Mouse (Mus musculus): ENCODE results near the gene Rcor2.

Gene Rcor2

GRCm38 (mm10) chr19:7265478-7266191 is 1.5 kb upstream of the Rcor2 start:
- peak; percentile 88 for DNase-seq

GRCm38 (mm10) chr19:7266421-7266831 is 699 bp upstream of the Rcor2 start:
- peak; percentile 48 for DNase-seq

DNA sequence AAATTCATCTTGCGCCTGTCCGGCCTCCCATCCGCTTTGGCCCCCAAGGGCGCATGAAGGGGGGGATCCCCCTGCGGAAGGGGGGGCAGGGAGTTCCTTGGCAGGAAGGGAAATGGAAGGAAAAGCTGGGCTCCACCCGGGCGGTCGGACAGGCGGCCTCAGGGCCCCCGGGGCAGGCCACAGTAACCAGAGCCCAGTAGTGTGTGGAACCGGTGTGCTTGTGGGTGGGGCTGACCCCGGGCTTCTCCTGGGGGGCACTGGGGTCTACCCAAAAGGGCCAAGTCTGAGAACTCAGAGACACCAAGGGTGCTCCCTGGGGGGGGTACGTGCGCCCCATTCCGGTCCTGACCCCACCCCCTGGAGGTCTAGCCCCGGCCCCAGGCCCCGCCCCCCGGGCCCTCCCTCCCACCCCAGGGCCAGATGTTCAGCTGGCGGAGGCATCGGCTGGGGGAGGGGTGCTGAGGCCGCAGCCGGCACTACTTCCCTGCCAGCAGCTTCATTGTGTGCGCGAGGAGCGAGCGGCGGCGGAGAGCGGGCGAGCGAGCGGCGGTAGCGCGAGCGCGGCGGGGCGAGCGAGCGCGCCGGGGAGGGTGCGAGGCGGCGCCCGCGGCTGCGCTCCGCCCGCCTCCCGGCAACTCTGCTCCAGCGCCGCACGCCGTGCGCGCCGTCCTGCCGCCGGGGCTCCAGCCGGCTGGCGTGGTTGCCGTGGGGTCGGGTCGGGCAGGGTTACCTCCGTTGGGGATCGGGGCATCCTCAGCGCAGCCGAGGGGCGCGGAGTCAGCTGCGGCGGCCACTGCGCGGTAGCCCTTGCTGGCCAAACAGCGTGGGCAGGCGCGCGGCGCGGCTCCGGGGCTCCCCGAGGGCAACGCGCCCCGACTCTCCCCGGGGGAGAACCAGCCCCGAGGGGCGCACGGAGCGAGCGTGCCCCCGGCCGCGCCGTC is 926 bp downstream of the Rcor2 start:
- DNase-seq, result peak; percentile 95

GRCm38 (mm10) chr19:7268722-7269090 is 1.6 kb downstream of the Rcor2 start:
- peak; percentile 90 for DNase-seq

GRCm38 (mm10) chr19:7269290-7270044 is 2.3 kb downstream of the Rcor2 start:
- DNase-seq, result peak; percentile 49

DNA sequence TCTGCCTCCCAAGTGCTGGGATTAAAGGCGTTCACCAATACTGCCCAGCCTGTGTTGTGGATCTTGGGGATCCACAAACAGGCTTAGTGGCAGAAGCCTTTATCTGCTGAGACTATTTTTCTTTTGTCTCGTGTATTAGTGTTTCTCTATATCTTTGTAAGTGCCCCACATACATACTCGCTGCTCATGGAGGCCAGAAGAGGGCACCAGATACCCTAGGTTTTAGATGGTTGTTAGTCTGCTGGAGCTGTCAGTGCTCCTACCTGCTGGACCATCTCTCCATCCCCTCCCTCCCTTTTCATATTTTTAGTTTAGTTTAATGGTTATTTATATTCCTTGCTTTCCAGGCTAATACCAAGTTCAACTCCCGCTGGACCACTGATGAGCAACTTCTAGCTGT is 6.4 kb downstream of the Rcor2 start:
- DNase-seq, result no peak

DNA sequence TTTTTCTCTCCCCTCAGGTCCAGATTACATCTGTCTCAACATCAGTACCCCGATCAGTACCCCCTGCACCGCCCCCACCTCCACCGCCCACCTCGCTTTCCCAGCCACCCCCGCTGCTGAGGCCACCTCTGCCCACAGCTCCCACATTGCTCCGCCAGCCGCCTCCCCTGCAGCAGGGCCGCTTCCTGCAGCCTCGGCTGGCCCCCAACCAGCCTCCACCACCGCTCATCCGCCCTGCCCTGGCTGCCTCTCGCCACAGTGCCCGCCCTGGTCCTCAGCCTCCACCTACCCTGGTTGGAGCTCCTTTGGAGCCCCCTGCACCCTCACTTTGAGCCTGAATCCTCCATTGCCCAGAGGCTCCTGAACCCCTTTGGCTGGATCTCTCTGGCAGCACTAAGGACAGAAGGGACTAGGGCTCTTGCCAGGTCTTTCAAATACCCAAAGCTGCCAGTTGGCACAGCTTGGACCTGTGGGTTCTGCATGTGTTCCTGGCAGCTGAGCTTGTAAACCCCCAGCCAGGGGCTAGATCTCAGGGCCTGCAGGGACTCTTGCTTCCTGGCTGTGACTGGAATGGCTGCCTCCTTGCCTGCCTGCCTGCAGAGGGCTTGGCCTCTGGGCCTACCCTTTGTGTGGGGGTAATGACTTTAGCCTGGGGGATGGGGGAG is 7.3 kb downstream of the Rcor2 start:
- no peak for DNase-seq

- DNase-seq, result no peak
Measured at GRCm38 (mm10) chr19:7275131-7275789, 8.1 kb downstream of the Rcor2 start.

DNA sequence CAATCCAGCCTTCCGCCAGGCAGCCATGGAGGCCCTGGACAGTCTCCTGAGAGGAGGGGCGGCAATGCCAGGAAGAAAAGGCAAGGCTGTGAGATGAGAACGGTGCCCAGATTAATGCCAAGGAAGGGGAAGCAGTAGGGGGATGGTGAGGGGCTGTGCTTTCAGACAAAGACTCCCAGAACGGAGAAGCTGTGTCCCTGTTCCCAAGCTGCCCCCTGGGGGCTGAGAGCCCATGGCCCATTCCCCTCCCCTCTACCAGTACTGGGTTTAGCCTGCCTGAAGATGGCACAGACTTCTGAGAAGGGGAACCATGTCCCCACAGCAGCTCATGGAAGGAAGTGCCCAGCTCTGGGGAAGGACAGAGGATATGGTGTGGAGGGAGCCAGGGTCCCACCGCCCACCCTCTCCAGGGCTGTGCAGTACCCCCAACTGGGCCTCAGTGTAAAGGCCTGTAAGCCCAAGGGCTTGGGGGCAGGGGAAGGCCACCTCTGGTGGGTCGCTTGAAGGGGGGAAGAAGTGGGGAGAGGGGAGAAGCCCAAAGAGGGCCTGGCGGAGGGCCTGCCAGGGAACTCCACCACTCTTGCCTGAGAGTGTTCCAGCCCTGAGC is 9.0 kb downstream of the Rcor2 start:
- no peak for DNase-seq

GRCm38 (mm10) chr19:7276796-7277195 is 9.7 kb downstream of the Rcor2 start:
- DNase-seq, result peak; percentile 28

DNA sequence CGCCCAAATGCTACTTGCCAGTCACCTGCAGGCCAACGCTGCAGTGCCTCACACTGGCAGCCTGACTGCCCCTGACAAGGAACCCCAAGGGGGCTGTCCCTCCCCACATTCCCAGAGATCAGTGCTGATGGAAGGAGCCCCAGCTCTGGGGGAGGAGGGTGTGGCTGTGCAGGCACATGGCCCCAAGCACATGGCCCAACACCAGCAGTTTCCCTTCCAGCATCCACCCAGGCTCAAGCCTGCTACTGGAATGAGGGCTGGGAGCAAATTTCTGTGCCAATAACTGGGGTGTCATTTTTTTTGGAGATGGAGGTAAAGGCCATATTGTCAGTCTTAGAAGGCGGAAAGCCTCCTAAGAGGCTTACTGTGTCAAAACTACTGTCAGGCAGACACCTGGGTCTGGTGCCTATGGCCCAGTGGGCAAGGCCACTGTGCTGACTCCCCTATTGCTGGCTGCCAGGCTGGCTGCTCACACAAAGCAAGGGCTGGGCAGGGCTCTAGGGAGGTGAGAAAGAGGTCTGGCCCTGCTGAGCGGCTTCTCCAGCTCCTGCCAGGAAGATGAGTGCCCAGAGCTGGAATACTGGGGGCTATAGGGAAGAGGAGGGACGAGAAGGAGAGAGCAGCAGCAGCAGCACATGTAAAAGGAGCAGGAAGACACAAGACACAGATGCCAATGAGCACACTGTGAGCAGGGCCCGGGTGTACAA is 11.2 kb downstream of the Rcor2 start:
- no peak for DNase-seq

DNA sequence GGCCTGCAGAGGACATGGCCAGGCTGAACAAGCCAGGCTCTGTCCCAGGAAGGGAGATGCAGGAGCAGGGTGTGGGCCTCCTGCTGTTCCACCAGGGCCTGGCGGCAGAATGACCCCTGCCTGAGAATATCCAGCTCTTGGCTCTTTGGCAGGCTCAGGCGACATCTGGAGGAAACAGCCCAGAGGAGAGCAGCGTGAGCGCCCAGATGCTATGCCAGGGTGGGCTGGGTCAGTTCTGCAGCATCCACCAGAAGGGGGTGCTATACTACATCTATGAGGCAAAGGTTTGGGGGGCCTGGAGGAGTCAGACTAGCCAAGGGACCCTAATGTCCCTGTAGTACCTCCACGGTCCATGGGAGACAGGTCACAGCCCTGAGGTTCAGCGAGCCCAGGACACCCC is 12.0 kb downstream of the Rcor2 start:
- peak; percentile 86 for DNase-seq

- no peak for DNase-seq
Measured at GRCm38 (mm10) chr19:7280557-7281330, 13.6 kb downstream of the Rcor2 start.

GRCm38 (mm10) chr19:7286563-7287315 is 19.6 kb downstream of the Rcor2 start:
- DNase-seq, result no peak

DNA sequence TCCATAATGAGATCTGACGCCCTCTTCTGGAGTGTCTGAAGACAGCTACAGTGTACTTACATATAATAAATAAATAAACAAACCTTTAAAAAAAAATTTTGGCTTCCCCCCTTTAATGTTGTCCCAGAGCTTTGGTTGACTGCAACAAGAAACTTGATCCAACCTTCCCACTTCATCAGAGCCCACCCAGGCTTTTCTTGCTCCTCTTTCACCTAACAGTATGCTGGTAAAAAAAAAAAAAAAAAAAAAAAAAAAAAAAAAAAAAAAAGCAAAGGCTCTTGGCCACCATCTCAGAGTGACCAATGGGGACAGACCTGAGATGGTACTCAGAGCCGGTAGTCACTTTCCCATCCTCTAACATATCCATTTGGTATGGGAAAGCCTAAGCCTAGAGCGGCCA is 21.2 kb downstream of the Rcor2 start:
- DNase-seq, result no peak

DNA sequence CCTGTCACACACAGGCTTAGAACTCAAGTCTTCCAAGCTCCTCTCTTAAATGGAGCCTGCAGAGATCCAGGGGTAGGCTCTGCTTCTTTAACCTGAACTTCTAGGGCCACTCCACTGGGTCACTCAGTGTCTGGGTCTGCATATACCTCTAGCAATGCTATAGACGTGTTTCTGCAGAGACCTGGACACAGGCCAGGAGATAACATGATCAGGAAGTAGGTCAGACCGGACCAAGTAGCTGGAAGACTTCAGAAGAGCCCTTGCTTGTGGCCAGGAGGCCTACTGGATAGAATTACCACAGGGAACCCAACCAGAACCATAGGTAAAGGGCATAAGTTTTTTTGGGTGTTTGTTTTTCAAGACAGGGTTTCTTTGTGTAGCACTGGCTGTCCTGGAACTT is 22.6 kb downstream of the Rcor2 start:
- DNase-seq, result no peak

DNA sequence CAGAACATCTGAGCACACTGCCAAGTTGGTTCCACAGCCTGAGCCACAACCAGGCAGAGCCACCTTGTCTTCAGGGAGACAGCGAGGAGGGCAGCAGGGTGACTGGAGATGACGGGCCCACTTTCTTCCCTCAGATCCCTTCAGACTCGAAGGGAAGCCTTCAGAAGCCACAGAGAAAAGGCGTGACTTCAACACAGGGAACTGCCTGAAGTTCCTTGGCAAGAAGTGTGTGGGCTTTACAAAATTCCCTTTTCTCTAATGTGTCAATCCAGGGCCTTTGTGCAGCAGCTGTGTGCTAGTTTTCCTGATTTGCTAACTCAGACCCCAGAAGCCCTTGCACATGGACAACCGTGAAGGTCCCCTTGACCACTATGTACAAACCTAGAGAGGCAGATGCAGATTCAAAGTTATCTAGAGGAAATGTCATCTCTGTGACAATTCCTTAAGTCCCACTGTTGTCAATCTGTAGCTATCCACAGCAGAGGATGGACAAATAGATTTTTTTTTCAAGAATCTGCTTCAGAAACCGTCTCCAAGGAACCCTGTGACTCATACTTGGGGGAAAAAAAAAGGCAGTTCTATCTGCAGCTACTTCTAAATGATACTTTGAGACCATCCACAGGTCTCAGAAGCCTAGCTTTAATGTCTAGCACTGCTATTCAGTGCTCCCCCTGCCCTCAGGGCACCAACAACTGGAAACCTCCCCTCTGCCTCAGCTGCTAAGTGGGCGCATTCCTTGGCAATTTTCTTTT is 25.0 kb downstream of the Rcor2 start:
- DNase-seq, result no peak

GRCm38 (mm10) chr19:7294098-7294876 is 27.2 kb downstream of the Rcor2 start:
- DNase-seq, result no peak
